ENCODE assay signal across 21 mouse cellular contexts in the genomic region with DNA sequence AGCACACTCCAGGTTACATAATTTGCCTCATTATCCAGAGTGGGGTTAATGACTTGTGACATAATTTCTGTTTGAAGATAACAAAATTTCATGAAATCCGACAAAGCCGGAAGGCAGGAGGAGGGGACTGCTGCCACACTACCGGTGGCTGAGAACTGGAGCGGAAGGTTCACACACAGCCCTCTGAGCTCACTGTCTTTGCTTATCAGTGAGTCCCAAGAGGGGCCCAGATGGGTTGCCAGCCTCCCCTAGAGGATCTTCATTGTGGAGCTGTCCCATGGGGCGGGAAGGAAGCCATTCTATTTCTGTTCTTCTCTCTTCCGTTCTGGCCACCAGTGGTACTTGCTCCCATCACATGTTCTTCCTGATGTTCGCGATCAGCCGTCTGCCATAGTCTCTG. TPM values are rescaled to one million over a fixed set of nuclear protein-coding genes. Genes with fewer than 3 reads are reported as not detected.
DNase-seq lines count a peak whose midpoint lies in the region; ATAC-seq and TF ChIP-seq lines count a peak whose summit lies in the region.
"Had no signal": no experiment of that assay in that cellular context is flagged by ENCODE, and none has a peak within 500 bp of the region (broad histone marks: within the 10 kb centered on the region; RNA-seq: fewer than 3 reads in every experiment).

No protein-coding gene starts in this region.

- no peak for TF ChIP-seq POLR2A in MEL (IDR thresholded peaks at IDR 0.05; ENCODE audit: control insufficient read depth in 1 of 2, insufficient read depth in 1 of 2, low read depth in 1 of 2, low read length in 2 of 2, poor library complexity in 1 of 2)

- peak; percentile 80 for ATAC-seq in liver, embryonic 16.5 days (ENCODE audit: low read depth)
- no peak for ATAC-seq in kidney, embryonic 16.5 days (ENCODE audit: low FRiP score, low TSS enrichment)
- ATAC-seq: Patski had no signal

- peak overlapping the region; percentile 69 for H3K27ac ChIP-seq in layer of hippocampus, adult 2 months
- H3K27ac ChIP-seq in MEL (ENCODE audit: control insufficient read depth, low read depth, low read length): 0 out of 2 replicates have a peak overlapping the region, but pooled peaks have one; percentile 8
- 0 out of 2 replicates have a peak overlapping the region, but pooled peaks have one; percentile 24 for H3K27ac ChIP-seq in liver, embryonic 16.5 days (ENCODE audit: low read length)
- no peak overlapping the region for H3K27ac ChIP-seq in kidney, embryonic 16.5 days (ENCODE audit: low read length)
- H3K27ac ChIP-seq: gastrocnemius, adult 2 months; heart, embryonic 10.5 days had no signal

- H3K27me3 ChIP-seq in MEL (ENCODE audit: control insufficient read depth in 1 of 2, insufficient read depth in 2 of 2, low read length in 2 of 2): no peaks in the 10 kb centered on the region
- no peaks in the 10 kb centered on the region for H3K27me3 ChIP-seq in liver, embryonic 16.5 days (ENCODE audit: control insufficient read depth, insufficient read depth, low read depth, low read length)
- no peaks in the 10 kb centered on the region for H3K27me3 ChIP-seq in kidney, embryonic 16.5 days (ENCODE audit: insufficient read depth, low read length)
- H3K27me3 ChIP-seq: megakaryocyte, embryonic 14.5 days; Patski had no signal

- no peak for DNase-seq in layer of hippocampus, adult 2 months (ENCODE audit: low spot score in 2 of 2)
- no peak for DNase-seq in layer of hippocampus, adult 9-10 months (ENCODE audit: low spot score)
- DNase-seq in MEL (ENCODE audit: low read depth, low spot score): peak; percentile 44
- peak; percentile 50 for DNase-seq in c-Kit-positive CD71-positive TER-119-positive erythroid progenitor cells, embryonic 14.5 days (ENCODE audit: low spot score)
- no peak for DNase-seq in adrenal gland, postnatal 36 days
- DNase-seq: adrenal gland, postnatal 10 days; cerebellum, adult 11-12 months; cerebellum, postnatal 25 days; embryo, embryonic 11 days; gastrocnemius, adult 2 months; heart, postnatal 10 days; kidney, adult 18-20 months; layer of hippocampus, adult 9-11 months; lung, adult 2 months; right cerebral cortex, postnatal 25 days had no signal

- no peak for TF ChIP-seq EP300 in MEL (IDR thresholded peaks at IDR 0.05; ENCODE audit: low read depth in 1 of 2, low read length in 2 of 2)

- no peaks in the 10 kb centered on the region for H3K79me2 ChIP-seq in MEL (ENCODE audit: control insufficient read depth, insufficient read depth, low read length, poor library complexity)

- H3K36me3 ChIP-seq in MEL (ENCODE audit: control insufficient read depth in 1 of 2, insufficient read depth in 2 of 2, low read length in 2 of 2): peaks cover 7 to 22% of the 10 kb centered on the region in 2 experiments
- peaks cover 46% of the 10 kb centered on the region for H3K36me3 ChIP-seq in liver, embryonic 16.5 days (ENCODE audit: control insufficient read depth, insufficient read depth)
- H3K36me3 ChIP-seq in kidney, embryonic 16.5 days (ENCODE audit: insufficient read depth, low read length): peaks cover 34% of the 10 kb centered on the region

- TF ChIP-seq CTCF in layer of hippocampus, adult 2 months (conservative IDR thresholded peaks at IDR 0.05): no peak
- TF ChIP-seq CTCF in MEL (IDR thresholded peaks at IDR 0.05 in 2 of 3, conservative IDR thresholded peaks at IDR 0.05 in 1 of 3; ENCODE audit: control insufficient read depth in 1 of 3, insufficient read depth in 1 of 3, low read depth in 2 of 3, low read length in 3 of 3, poor library complexity in 1 of 3, severe bottlenecking in 1 of 3): no peak

- no peak for TF ChIP-seq RAD21 in MEL (IDR thresholded peaks at IDR 0.05; ENCODE audit: low read depth, low read length)

- no peaks in the 10 kb centered on the region for H3K9me3 ChIP-seq in MEL (replicated peaks; ENCODE audit: insufficient read depth, low read length)
- no peaks in the 10 kb centered on the region for H3K9me3 ChIP-seq in liver, embryonic 16.5 days (replicated peaks; ENCODE audit: control insufficient read depth, low read length)
- H3K9me3 ChIP-seq in kidney, embryonic 16.5 days (ENCODE audit: low read length): no peaks in the 10 kb centered on the region
- H3K9me3 ChIP-seq: heart, embryonic 10.5 days; megakaryocyte, embryonic 14.5 days had no signal

- no peak overlapping the region for H3K4me3 ChIP-seq in layer of hippocampus, adult 2 months
- no peak overlapping the region for H3K4me3 ChIP-seq in MEL (ENCODE audit: control insufficient read depth in 1 of 2, insufficient read depth in 1 of 2, low read depth in 2 of 2, low read length in 2 of 2)
- no peak overlapping the region for H3K4me3 ChIP-seq in liver, embryonic 16.5 days (ENCODE audit: low read depth, low read length)
- no peak overlapping the region for H3K4me3 ChIP-seq in kidney, embryonic 16.5 days (ENCODE audit: low read length)
- H3K4me3 ChIP-seq: gastrocnemius, adult 2 months; heart, embryonic 10.5 days; megakaryocyte, embryonic 14.5 days; myocyte had no signal

- no peak overlapping the region for H3K9ac ChIP-seq in MEL (ENCODE audit: control insufficient read depth, low read depth, low read length, poor library complexity, severe bottlenecking)
- no peak overlapping the region for H3K9ac ChIP-seq in liver, embryonic 16.5 days (ENCODE audit: low read depth, low read length)
- H3K9ac ChIP-seq in kidney, embryonic 16.5 days (replicated peaks; ENCODE audit: low read length): no peak overlapping the region

- peaks cover 5 to 13% of the 10 kb centered on the region in 2 experiments; a peak in 3 of 4 replicates for H3K4me1 ChIP-seq in MEL (ENCODE audit: control insufficient read depth in 1 of 2, insufficient read depth in 2 of 2, low read length in 2 of 2)
- H3K4me1 ChIP-seq in liver, embryonic 16.5 days (ENCODE audit: control insufficient read depth, low read depth, low read length): peaks cover 19% of the 10 kb centered on the region
- peaks cover 5% of the 10 kb centered on the region; the same call in 1 of the 2 replicates for H3K4me1 ChIP-seq in kidney, embryonic 16.5 days (ENCODE audit: insufficient read depth, low read length)

- no peak overlapping the region for H3K4me2 ChIP-seq in liver, embryonic 16.5 days (ENCODE audit: low read depth, low read length)
- no peak overlapping the region for H3K4me2 ChIP-seq in kidney, embryonic 16.5 days (replicated peaks; ENCODE audit: low read depth, low read length)

- WGBS in liver, embryonic 16.5 days (ENCODE audit: insufficient replicate concordance): 41% methylated on average over 9 of the region's 9 CpGs
- 85% methylated on average over 9 of the region's 9 CpGs for WGBS in kidney, embryonic 16.5 days

TF ChIP-seq in MEL, 35 proteins besides CTCF, POLR2A, EP300 and RAD21:
- TF ChIP-seq POLR2AphosphoS2 (IDR thresholded peaks at IDR 0.05; ENCODE audit: low read length) (no peak), ETS1 (IDR thresholded peaks at IDR 0.05; ENCODE audit: low read depth, low read length) (peak; percentile 25; the same call in 1 of the 2 replicates), TCF12 (IDR thresholded peaks at IDR 0.05; ENCODE audit: low read depth, low read length) (0 out of 2 replicates have a peak, but pooled peaks have one; percentile 16)

RNA-seq across cellular contexts. Expression of gene Rpa1, which starts 47.2 kb away (rescaled TPM):
- total RNA-seq in layer of hippocampus, adult 2 months (2021): 10 to 100 TPM; 64.1 to 67.0 TPM
- 242 and 267 TPM in 2 replicates for total RNA-seq in MEL (2012; rRNA removed)
- 100 to 1,000 TPM; 179 to 481 TPM for polyA plus RNA-seq in MEL (2012; ENCODE audit: insufficient read depth in 1 of 2, insufficient read length in 2 of 2, low read depth in 1 of 2, low replicate concordance in 2 of 2, missing spikeins in 1 of 2)
- 78.6 and 82.2 TPM in 2 replicates for polyA plus RNA-seq in liver, embryonic 16.5 days (2015; fragmentation: Nextera tagmentation; extraction: Ambion mirVana)
- polyA plus RNA-seq in kidney, embryonic 16.5 days (2015; fragmentation: Nextera tagmentation; extraction: Ambion mirVana): 119 and 129 TPM in 2 replicates
- 10 to 100 TPM; 51.3 to 56.1 TPM for total RNA-seq in adrenal gland, postnatal 36 days (2021)

RNA-seq across cellular contexts. Expression of gene Smyd4, which starts 47.3 kb away (rescaled TPM):
- 10 to 100 TPM; 14.9 to 16.7 TPM for total RNA-seq in layer of hippocampus, adult 2 months (2021)
- total RNA-seq in MEL (2012; rRNA removed): 11.4 and 12.8 TPM in 2 replicates
- polyA plus RNA-seq in MEL (2012; ENCODE audit: insufficient read depth in 1 of 2, insufficient read length in 2 of 2, low read depth in 1 of 2, low replicate concordance in 2 of 2, missing spikeins in 1 of 2): 1 to 10 TPM in 1 of 2 experiments, not detected in 1; 9.6 TPM
- polyA plus RNA-seq in liver, embryonic 16.5 days (2015; fragmentation: Nextera tagmentation; extraction: Ambion mirVana): 4.0 and 4.6 TPM in 2 replicates
- 14.9 and 15.3 TPM in 2 replicates for polyA plus RNA-seq in kidney, embryonic 16.5 days (2015; fragmentation: Nextera tagmentation; extraction: Ambion mirVana)
- total RNA-seq in adrenal gland, postnatal 36 days (2021): 10 to 100 TPM in 1 of 2 experiments, 1 to 10 TPM in 1; 9.9 to 10.9 TPM

Comparison
In these comparisons a context has a peak if more than half of its experiments do, and no peak if none do; other contexts are left out.
1. DNase-seq: peak in MEL (single experiment) and c-Kit-positive CD71-positive TER-119-positive erythroid progenitor cells, embryonic 14.5 days (single experiment); none in layer of hippocampus, adult 2 months (0 of 2), layer of hippocampus, adult 9-10 months (single experiment) and adrenal gland, postnatal 36 days (0 of 2).